Mouse (Mus musculus) heart, embryonic 16.5 days (tissue): ENCODE data around the gene Hbb-bh1. TPM values are rescaled to one million over a fixed set of nuclear protein-coding genes. Genes with fewer than 3 reads are reported as not detected.
"Not testable (repeated sequence)": the region's sequence is repeated elsewhere in the genome, so short reads cannot be mapped to it uniquely, and the experiment has no call there.

Source experiments
- ATAC-seq: fragments of 200-750 bp; cut with Nextera tagmentation; replicated peaks from 2 replicates; pipeline ENCODE4 v1.8.0; 2017; ENCODE audit warnings: moderate number of reproducible peaks; ENCODE audit not compliant: insufficient read depth, low FRiP score; ENCODE audit errors: extremely low read depth
- H3K27ac ChIP-seq: fragments of 300-500 bp; sonication (generic); 2 replicates; pipeline ENCODE4 v1.5.1; 2014; ENCODE audit warnings: mild to moderate bottlenecking, low read length, control low read depth, moderate library complexity
- H3K27me3 ChIP-seq: fragments of 300-500 bp; sonication (generic); 2 replicates; pipeline ENCODE4 v1.6.1; 2014; ENCODE audit warnings: low read length, mixed read lengths; ENCODE audit not compliant: control insufficient read depth, insufficient read depth
- H3K36me3 ChIP-seq: fragments of 300-500 bp; sonication (generic); 2 replicates; pipeline ENCODE4 v1.6.1; 2014; ENCODE audit not compliant: control insufficient read depth, insufficient read depth
- H3K4me1 ChIP-seq: fragments of 300-500 bp; sonication (generic); 2 replicates; pipeline ENCODE4 v1.6.1; 2014; ENCODE audit warnings: low read length, mixed read lengths; ENCODE audit not compliant: control insufficient read depth, insufficient read depth
- H3K4me2 ChIP-seq: fragments of 300-500 bp; sonication (generic); 2 replicates; pipeline ENCODE4 v1.6.1; 2014; ENCODE audit warnings: low read depth, mild to moderate bottlenecking, control low read depth, low read length
- H3K4me3 ChIP-seq: fragments of 300-500 bp; sonication (generic); 2 replicates; pipeline ENCODE4 v1.5.1; 2014; ENCODE audit warnings: mild to moderate bottlenecking, control low read depth, low read length
- H3K9ac ChIP-seq: fragments of 300-500 bp; sonication (generic); 2 replicates; pipeline ENCODE4 v1.6.1; 2014; ENCODE audit warnings: low read length, control low read depth
- H3K9me3 ChIP-seq: fragments of 300-500 bp; sonication (generic); replicated peaks from 2 replicates; pipeline ENCODE4 v1.6.1; 2016; ENCODE audit warnings: low read length; ENCODE audit not compliant: control insufficient read depth
- WGBS: fragments of 180-500 bp; shearing (Covaris S2); extraction: QIAGEN DNeasy Blood & Tissue Kit; methylation state at CpG from one replicate; pipeline ENCODE4 v1.1.7; 2014; 5-methylcytosine and 5-hydroxymethylcytosine counted together
- polyA plus RNA-seq: library from polyadenylated mRNA; unstranded; fragments of >200 nt; fragmentation: Nextera tagmentation; extraction: Ambion mirVana; gene quantifications from 2 replicates; pipeline ENCODE4 v1.2.1, GENCODE M21; 2015

Gene Hbb-bh1
- polyA plus RNA-seq, 1 experiment from 2014 or later = 2.3 TPM

- Histone ChIP-seq H3K9me3 (no peaks in the 10 kb centered on the region), H3K9ac (no peak overlapping the region), H3K4me2 (no peak overlapping the region), H3K36me3 (no peaks in the 10 kb centered on the region), H3K27me3 (no peaks in the 10 kb centered on the region), H3K27ac (no peak overlapping the region), H3K4me3 (no peak overlapping the region), H3K4me1 (no peaks in the 10 kb centered on the region)
- 63% methylated on average over 1 of the region's 1 CpGs for WGBS
- no peak for ATAC-seq
These were observed 11.7 kb upstream of the Hbb-bh1 start for GRCm38 (mm10) chr7:103854669-103855068.

- no peak within 1 kb of the TSS for H3K4me3 ChIP-seq
- no peak within 1 kb of the TSS for H3K4me2 ChIP-seq
- ATAC-seq = no peak
- H3K9ac ChIP-seq = no peak within 1 kb of the TSS
- H3K9me3 ChIP-seq = no peaks in the 10 kb centered on the region
- H3K27ac ChIP-seq = no peak within 1 kb of the TSS
- 54% methylated on average over 2 of the region's 2 CpGs for WGBS
- H3K4me1 ChIP-seq = no peaks in the 10 kb centered on the region
- no peaks in the 10 kb centered on the region for H3K36me3 ChIP-seq
- H3K27me3 ChIP-seq = no peaks in the 10 kb centered on the region
These were observed 10.1 kb upstream of the Hbb-bh1 start, which contains the start of gene Hbb-y for GRCm38 (mm10) chr7:103853090-103853489. Gene Hbb-y (minus strand): TSS chr7:103853216.

DNA sequence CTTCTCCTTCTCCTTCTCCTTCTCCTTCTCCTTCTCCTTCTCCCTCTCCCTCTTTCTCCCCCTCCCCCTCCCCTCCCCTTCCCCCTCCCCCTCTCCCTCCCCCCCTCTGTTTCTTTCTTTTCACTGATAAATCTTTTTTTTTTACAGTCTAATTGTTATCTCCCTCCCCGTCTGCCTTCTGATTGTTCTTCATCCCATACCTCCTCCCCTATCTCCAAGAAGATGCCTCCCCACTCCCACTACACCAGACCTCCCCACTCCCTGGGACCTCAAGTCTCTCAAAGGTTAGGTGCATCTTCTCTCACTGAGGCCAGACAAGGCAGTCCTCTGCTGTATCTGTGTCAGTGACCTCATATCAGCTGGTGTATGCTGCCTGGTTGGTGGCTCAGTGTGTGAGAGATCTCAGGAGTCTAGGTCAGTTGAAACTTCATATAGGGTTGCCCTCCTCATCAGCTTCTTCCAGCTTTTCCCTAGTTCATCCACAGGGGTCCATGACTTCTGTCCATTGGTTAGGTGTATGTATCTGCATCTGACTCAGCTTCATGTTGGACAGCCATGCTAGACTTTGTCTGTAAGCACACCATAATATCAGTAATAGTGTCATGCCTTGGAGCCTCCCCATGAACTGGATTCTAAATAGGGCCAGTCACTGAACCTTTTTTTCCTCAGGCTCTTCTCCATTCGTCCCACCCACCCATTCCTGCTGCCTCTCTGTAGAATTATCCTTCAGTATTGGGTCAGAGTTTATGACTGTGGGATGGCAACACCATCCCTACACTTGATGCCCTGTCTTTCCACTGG lies 1.8 kb upstream of the Hbb-bh1 start:
- H3K4me1 ChIP-seq = no peaks in the 10 kb centered on the region
- H3K9me3 ChIP-seq = no peaks in the 10 kb centered on the region
- no peaks in the 10 kb centered on the region for H3K36me3 ChIP-seq
- no peaks in the 10 kb centered on the region for H3K27me3 ChIP-seq
- 29% methylated on average over 1 of the region's 2 CpGs for WGBS
- no peak overlapping the region for H3K4me3 ChIP-seq
- no peak overlapping the region for H3K27ac ChIP-seq
- H3K9ac ChIP-seq = no peak overlapping the region
- H3K4me2 ChIP-seq = no peak overlapping the region
- ATAC-seq = no peak

GRCm38 (mm10) chr7:103840268-103840667 lies 2.7 kb downstream of the Hbb-bh1 start, which contains the start of gene Hbb-bh2:
Gene Hbb-bh2 (minus strand): TSS chr7:103840520.
- no peak within 1 kb of the TSS for H3K4me2 ChIP-seq
- no peaks in the 10 kb centered on the region for H3K9me3 ChIP-seq
- no peak within 1 kb of the TSS for H3K4me3 ChIP-seq
- H3K27me3 ChIP-seq = no peaks in the 10 kb centered on the region
- no peak within 1 kb of the TSS for H3K9ac ChIP-seq
- no peak for ATAC-seq
- 73% methylated on average over 3 of the region's 3 CpGs for WGBS
- H3K27ac ChIP-seq = no peak within 1 kb of the TSS
- H3K36me3 ChIP-seq = no peaks in the 10 kb centered on the region
- no peaks in the 10 kb centered on the region for H3K4me1 ChIP-seq

DNA sequence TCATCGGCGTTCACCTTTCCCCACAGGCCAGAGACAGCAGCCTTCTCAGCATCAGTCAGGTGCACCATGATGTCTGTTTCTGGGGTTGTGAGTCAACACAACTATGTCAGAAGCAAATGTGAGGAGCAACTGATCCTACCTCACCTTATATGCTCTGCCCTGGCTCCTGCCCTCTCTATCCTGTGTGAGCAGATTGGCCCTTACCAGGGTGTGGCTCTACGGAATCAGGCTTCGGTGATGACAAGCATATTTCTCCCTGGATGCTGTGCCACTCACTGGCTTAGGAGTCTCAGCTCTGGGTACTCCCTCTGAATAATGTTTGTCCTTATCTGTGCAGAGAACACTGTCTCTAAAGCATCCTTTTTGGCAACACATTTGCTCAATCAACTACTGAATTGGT lies 15.2 kb downstream of the Hbb-bh1 start, which contains the start of gene Hbb-bs:
Hbb-bs (minus strand) TSS at position 289 of the 400 bp plus-strand sequence.
- Histone ChIP-seq H3K27me3 (no peaks in the 10 kb centered on the region), H3K4me2 (no peak within 1 kb of the TSS), H3K9ac (no peak within 1 kb of the TSS), H3K27ac (no peak within 1 kb of the TSS), H3K9me3 (no peaks in the 10 kb centered on the region), H3K4me3 (no peak within 1 kb of the TSS), H3K36me3 (no peaks in the 10 kb centered on the region), H3K4me1 (no peaks in the 10 kb centered on the region)
- no peak for ATAC-seq
- WGBS = 91% methylated on average over 4 of the region's 4 CpGs

DNA sequence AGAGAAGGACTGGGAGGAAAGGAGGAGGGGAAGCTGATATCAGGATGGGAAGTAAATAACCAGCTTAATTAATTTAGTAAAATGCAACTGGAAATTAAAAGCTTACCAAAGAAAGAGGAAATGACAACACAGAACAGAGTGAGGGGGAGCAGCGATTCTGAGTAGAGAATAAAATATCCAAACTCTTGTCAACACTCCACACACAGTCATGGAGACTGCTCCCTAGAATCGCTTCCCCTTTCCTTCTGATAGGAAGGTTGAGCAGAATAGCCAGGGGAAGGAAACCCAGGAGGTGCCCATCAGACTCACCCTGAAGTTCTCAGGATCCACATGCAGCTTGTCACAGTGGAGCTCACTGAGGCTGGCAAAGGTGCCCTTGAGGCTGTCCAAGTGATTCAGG lies 15.8 kb downstream of the Hbb-bh1 start:
- H3K9me3 ChIP-seq, H3K4me1 ChIP-seq, H3K9ac ChIP-seq, H3K4me2 ChIP-seq, H3K27ac ChIP-seq, H3K4me3 ChIP-seq, ATAC-seq, H3K36me3 ChIP-seq, H3K27me3 ChIP-seq: not testable (repeated sequence)
- WGBS = no CpG with 5 or more reads among the region's 2 CpGs

- H3K4me2 ChIP-seq = no peak overlapping the region
- WGBS = 47% methylated on average over 3 of the region's 3 CpGs
- H3K9me3 ChIP-seq = no peaks in the 10 kb centered on the region
- H3K27ac ChIP-seq = no peak overlapping the region
- H3K4me1 ChIP-seq = no peaks in the 10 kb centered on the region
- H3K36me3 ChIP-seq = no peaks in the 10 kb centered on the region
- no peak for ATAC-seq
- no peak overlapping the region for H3K9ac ChIP-seq
- H3K27me3 ChIP-seq = no peaks in the 10 kb centered on the region
- H3K4me3 ChIP-seq = no peak overlapping the region
These were observed 16.6 kb downstream of the Hbb-bh1 start for GRCm38 (mm10) chr7:103826255-103826887.

DNA sequence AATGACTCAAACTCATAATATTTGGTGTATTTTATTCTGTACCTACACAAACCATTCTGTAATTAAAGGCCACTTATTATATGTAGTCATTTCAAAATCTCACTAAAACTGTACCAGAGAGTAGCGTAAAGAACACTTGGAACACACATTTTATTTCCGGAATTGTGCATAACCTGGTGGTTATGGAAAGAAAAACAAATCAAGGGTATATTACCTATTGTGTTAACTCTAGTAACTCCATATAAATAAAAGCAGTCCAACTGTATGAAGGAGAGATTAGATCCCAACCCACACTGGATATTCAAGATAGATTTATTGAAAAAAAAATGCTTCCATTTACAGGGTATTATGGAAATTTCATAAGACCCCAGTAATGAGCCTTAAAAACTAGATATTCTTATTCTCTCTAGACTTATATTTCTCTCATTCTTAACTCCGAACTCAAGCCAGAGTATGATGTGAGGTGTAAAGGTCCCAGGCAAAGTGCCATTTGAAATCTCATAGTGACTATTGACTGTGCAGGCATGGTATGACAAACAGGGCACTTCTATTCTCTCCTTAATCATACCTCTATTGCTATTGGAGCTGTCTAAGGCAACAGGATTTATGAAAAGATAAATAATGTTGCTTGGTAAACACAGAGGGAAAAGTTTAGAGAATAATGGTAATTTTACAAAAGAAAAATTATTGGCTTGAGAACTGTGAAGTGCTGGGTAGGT lies 17.3 kb downstream of the Hbb-bh1 start:
- Histone ChIP-seq H3K9ac (no peak overlapping the region), H3K4me2 (no peak overlapping the region), H3K4me3 (no peak overlapping the region), H3K4me1 (no peaks in the 10 kb centered on the region), H3K27me3 (no peaks in the 10 kb centered on the region), H3K9me3 (no peaks in the 10 kb centered on the region), H3K36me3 (no peaks in the 10 kb centered on the region), H3K27ac (no peak overlapping the region)
- ATAC-seq = no peak
- 85% methylated on average over 3 of the region's 3 CpGs for WGBS

DNA sequence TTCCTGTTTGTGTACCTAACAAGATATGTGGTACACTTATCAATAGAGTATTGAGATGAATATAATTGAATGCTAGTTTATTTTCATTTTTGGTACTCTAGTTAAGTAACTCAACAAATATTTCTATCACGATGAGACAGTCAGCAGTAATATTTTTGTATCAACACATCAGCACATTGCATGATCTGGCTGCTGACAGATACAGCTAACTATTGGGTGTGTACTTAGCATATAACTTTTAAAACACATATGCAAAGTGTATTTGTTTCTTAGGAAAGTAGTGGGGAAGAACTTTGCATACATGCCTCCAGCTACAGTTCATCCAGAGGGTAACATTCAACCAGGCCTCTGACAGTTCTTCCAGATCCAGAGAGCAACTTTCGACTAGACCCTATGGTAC lies 18.4 kb downstream of the Hbb-bh1 start:
- no peak overlapping the region for H3K27ac ChIP-seq
- H3K4me2 ChIP-seq = no peak overlapping the region
- ATAC-seq = no peak
- no peaks in the 10 kb centered on the region for H3K4me1 ChIP-seq
- no peak overlapping the region for H3K9ac ChIP-seq
- H3K27me3 ChIP-seq = no peaks in the 10 kb centered on the region
- no peak overlapping the region for H3K4me3 ChIP-seq
- H3K9me3 ChIP-seq = no peaks in the 10 kb centered on the region
- WGBS = 79% methylated on average over 2 of the region's 2 CpGs
- H3K36me3 ChIP-seq = no peaks in the 10 kb centered on the region
